Mouse (Mus musculus) liver, embryonic 14.5 days (tissue): ENCODE measurements at regions not wholly inside any gene's neighbourhood (a gene's known extent, or its start where the extent isn't known, plus 50 kb on each side); places are given as distances from the start of the nearest gene placed in this dataset.

Source experiments
- CTCF ChIP-seq: IDR thresholded peaks from 2 replicates; pipeline ENCODE4 v1.5.1; 2016; ENCODE audit warnings: antibody characterized with exemption, low read depth, control low read depth
- EP300 ChIP-seq: IDR thresholded peaks from 2 replicates; pipeline ENCODE4 v1.6.1; 2016; ENCODE audit warnings: antibody characterized with exemption, low read depth

DNA sequence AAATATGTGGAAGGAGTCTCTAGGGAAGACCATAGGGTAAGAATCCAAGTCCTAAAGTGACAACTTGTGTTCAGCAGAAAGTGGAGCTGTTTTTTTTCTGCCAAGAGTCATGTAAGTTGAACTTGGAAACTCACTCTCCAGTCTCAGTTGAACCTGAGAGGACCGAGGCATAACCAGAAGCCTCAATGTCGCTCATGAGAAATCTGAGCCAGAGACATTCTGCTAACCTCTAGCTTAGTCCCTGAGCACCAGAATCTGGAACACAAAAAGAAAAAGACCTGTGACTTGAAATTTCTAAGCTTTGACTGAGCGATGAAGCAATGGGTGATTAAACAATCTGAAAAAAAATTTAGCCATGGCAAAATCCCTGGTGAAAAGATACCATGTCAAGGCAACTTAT lies 1175.0 kb downstream of the Gsdmc2 start:
- TF ChIP-seq CTCF (no peak), EP300 (no peak)
